Mouse (Mus musculus) stomach, embryonic 16.5 days (tissue): ENCODE data around the gene Tango2. TPM values are rescaled to one million over a fixed set of nuclear protein-coding genes. Genes with fewer than 3 reads are reported as not detected.

ENCODE experiments used
- ATAC-seq: fragments of 200-750 bp; cut with Nextera tagmentation; 2 replicates; pipeline ENCODE4 v1.8.0; 2017; ENCODE audit warnings: moderate number of reproducible peaks, moderate TSS enrichment; ENCODE audit not compliant: insufficient read depth, low FRiP score
- H3K27ac ChIP-seq: fragments of 300-500 bp; sonication (generic); 2 replicates; pipeline ENCODE4 v1.5.1; 2014; ENCODE audit warnings: low read length
- H3K27me3 ChIP-seq: fragments of 300-500 bp; sonication (generic); 2 replicates; pipeline ENCODE4 v1.6.1; 2014; ENCODE audit warnings: low read length, control low read depth, mixed read lengths; ENCODE audit not compliant: control insufficient read depth, insufficient read depth
- H3K36me3 ChIP-seq: fragments of 300-500 bp; sonication (generic); 2 replicates; pipeline ENCODE4 v1.6.1; 2014; ENCODE audit warnings: low read length; ENCODE audit not compliant: control insufficient read depth, insufficient read depth
- H3K4me1 ChIP-seq: fragments of 300-500 bp; sonication (generic); 2 replicates; pipeline ENCODE4 v1.6.1; 2014; ENCODE audit warnings: low read length, control low read depth, mixed read lengths; ENCODE audit not compliant: control insufficient read depth, insufficient read depth
- H3K4me2 ChIP-seq: fragments of 300-500 bp; sonication (generic); 2 replicates; pipeline ENCODE4 v1.6.1; 2014; ENCODE audit warnings: low read depth, low read length, mixed read lengths
- H3K4me3 ChIP-seq: fragments of 300-500 bp; sonication (generic); replicated peaks from 2 replicates; pipeline ENCODE4 v1.5.1; 2014; ENCODE audit warnings: mild to moderate bottlenecking, low read length
- H3K9ac ChIP-seq: fragments of 300-500 bp; sonication (generic); 2 replicates; pipeline ENCODE4 v1.6.1; 2014; ENCODE audit warnings: low read length
- H3K9me3 ChIP-seq: fragments of 300-500 bp; sonication (generic); replicated peaks from 2 replicates; pipeline ENCODE4 v1.6.1; 2016; ENCODE audit warnings: low read length, control low read depth; ENCODE audit not compliant: control insufficient read depth
- WGBS: fragments of 180-500 bp; shearing (Covaris S2); extraction: QIAGEN DNeasy Blood & Tissue Kit; methylation state at CpG from one replicate; pipeline ENCODE4 v1.1.7; 2014; 5-methylcytosine and 5-hydroxymethylcytosine counted together
- polyA plus RNA-seq: library from polyadenylated mRNA; unstranded; fragments of >200 nt; fragmentation: Nextera tagmentation; extraction: Ambion mirVana; gene quantifications from 2 replicates; pipeline ENCODE4 v1.2.1, GENCODE M21; 2015

Tango2 gene
- polyA plus RNA-seq, 1 experiment from 2014 or later, result 32.7 TPM

DNA sequence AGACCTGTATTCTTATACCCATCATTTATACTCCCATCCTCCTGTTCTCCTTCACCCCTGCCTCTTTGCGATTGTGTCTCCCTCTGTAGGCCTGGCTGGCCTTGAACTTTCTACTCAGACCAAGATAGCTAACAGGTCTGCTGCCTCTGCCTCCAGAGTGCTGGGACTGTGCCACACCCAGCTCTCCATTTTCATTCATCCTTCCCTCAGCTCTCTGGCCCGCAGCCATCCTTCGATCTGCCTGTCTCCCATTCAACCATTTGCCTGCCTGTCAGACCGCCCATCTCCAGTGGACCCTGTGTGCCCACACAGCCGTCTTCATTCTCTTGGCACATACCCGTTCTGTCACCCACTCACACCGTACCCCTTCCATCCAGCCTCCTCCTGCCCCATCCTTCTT lies 36.3 kb upstream of the Tango2 start:
- H3K4me2 ChIP-seq, result no peak overlapping the region
- peaks cover 39% of the 10 kb centered on the region for H3K4me1 ChIP-seq
- no peaks in the 10 kb centered on the region for H3K36me3 ChIP-seq
- WGBS, result 83% methylated on average over 7 of the region's 7 CpGs
- no peak overlapping the region for H3K9ac ChIP-seq
- H3K9me3 ChIP-seq, result no peaks in the 10 kb centered on the region
- H3K27ac ChIP-seq, result no peak overlapping the region
- H3K4me3 ChIP-seq, result no peak overlapping the region
- no peaks in the 10 kb centered on the region for H3K27me3 ChIP-seq
- no peak for ATAC-seq

DNA sequence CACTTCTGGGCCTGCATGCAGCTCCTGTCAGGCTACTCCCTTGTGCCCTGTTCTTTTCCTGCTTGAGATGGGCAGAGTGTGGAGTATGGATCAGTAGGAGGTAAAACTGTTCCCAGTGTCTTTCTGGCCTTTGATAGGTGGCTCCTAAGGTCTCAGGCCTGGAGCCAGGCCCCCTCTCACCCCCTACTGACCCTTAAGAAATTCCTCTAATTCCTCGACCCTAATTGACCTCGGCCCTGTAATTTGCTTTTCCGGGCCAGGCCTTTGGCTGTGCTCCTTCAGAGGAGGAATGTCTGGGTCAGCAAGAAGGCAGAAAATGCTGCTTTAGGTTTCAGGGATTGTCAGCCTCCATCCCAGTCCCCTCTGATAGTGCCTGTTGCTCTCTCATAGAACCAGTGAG lies 35.9 kb upstream of the Tango2 start:
- Histone ChIP-seq H3K36me3 (no peaks in the 10 kb centered on the region), H3K4me2 (no peak overlapping the region), H3K27me3 (no peaks in the 10 kb centered on the region), H3K4me1 (peaks cover 37% of the 10 kb centered on the region), H3K9ac (no peak overlapping the region), H3K4me3 (no peak overlapping the region), H3K9me3 (no peaks in the 10 kb centered on the region), H3K27ac (no peak overlapping the region)
- WGBS, result 37% methylated on average over 3 of the region's 3 CpGs
- ATAC-seq, result no peak

DNA sequence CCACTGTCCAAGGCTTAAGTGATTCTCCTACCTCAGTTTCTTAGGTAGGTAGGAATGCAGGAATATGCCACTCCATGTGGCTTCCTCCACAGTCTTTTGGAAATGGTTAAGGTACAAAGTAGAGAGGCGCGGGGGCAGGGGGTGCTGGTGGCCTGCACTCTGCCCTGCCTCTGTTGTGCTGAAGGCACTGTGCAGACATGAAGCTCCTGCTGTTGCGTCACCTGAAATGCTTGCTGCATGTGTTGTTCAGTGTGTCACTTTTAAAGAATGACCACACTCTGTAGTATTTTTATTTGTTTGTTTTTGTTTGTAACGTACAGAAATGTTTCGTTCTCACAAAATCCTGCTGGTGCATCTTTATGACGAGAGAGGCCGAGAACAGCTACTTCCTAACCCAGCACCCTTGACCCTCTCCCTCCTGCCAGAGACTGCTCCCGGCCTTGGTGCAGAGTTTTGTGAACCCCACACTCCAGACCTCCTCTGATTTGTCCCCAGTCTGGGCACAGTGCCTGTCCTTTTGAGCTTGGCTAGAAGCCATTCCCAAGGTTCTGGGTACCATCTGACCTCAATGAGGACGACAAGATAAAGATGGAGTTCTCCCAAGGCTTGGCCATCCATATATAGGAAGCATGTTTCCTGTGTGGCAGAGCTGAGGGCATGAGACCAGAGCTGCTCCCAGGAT lies 35.3 kb upstream of the Tango2 start:
- Histone ChIP-seq H3K4me3 (no peak overlapping the region), H3K4me1 (peaks cover 31% of the 10 kb centered on the region), H3K27me3 (no peaks in the 10 kb centered on the region), H3K27ac (0 out of 2 replicates have a peak overlapping the region, but pooled peaks have one; percentile 2), H3K4me2 (no peak overlapping the region), H3K9me3 (no peaks in the 10 kb centered on the region), H3K36me3 (no peaks in the 10 kb centered on the region), H3K9ac (no peak overlapping the region)
- WGBS, result 76% methylated on average over 9 of the region's 9 CpGs
- ATAC-seq, result no peak

DNA sequence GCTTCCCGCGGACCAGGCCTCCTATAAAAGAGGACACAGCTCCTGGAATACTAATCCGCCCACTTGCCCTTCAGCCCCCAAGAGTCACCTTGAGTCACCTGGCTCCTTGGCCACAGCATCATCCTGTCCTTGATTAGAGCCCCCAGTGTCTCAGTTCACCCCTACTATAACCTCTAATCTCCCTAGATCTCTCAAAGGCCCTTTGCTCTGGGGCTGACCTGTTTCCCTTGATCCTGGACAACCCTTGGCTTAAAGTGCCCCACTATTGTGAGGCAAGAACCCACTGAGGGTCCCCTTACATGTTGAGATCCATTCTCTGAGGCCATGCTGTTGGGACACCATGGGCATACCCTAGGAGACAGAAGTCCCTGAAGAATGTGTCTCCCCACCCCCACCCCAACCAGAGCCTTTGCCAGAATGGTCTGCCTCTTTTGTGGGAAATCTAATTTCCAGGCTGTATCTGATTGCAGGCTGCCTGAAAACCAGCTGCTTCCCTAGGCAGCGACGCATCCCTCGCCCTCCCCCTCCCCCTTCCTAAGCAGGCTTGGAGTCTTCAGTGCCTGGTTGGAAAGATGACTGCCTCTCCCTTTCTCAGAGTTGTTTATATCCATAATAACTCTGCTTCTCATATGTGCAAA lies 33.8 kb upstream of the Tango2 start:
- no peaks in the 10 kb centered on the region for H3K27me3 ChIP-seq
- H3K9ac ChIP-seq, result no peak overlapping the region
- H3K4me1 ChIP-seq, result peaks cover 31% of the 10 kb centered on the region
- no peak overlapping the region for H3K4me3 ChIP-seq
- H3K27ac ChIP-seq, result peak overlapping the region; percentile 72
- H3K9me3 ChIP-seq, result no peaks in the 10 kb centered on the region
- peak; percentile 51; the same call in 1 of the 2 replicates for ATAC-seq
- no peaks in the 10 kb centered on the region for H3K36me3 ChIP-seq
- 56% methylated on average over 6 of the region's 6 CpGs for WGBS
- no peak overlapping the region for H3K4me2 ChIP-seq

DNA sequence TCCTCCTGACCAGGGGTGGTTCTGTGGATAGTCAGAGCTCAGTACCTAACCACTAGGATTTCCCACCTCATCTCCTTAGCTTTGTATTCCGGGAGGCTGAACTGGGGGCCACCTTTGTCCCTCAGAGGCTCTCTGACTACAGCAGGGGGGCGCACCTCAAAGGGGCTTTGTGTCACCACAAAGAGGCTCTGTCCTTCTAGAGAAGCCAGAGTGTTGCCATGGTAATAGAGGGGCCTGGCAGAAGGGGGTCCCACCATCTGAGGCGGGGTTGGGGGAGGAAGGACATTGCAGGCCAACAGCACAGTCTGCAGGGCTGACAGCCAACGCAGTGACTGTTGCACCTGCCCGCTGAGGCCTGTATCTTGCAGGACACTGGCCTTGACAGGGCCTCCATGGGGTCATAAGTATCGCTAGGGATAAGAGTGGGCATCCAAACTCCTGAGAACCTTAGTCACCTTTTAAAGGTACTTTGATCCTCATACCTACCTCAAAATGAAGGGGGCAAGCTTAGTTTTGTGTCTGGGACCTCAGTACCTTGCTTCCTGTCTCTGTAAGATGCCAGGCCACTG lies 32.7 kb upstream of the Tango2 start:
- ATAC-seq, result peak; percentile 20; the same call in 1 of the 2 replicates
- WGBS, result 60% methylated on average over 6 of the region's 6 CpGs
- Histone ChIP-seq H3K27me3 (no peaks in the 10 kb centered on the region), H3K27ac (no peak overlapping the region), H3K9me3 (no peaks in the 10 kb centered on the region), H3K9ac (no peak overlapping the region), H3K4me2 (no peak overlapping the region), H3K4me1 (peaks cover 31% of the 10 kb centered on the region), H3K36me3 (no peaks in the 10 kb centered on the region), H3K4me3 (no peak overlapping the region)

DNA sequence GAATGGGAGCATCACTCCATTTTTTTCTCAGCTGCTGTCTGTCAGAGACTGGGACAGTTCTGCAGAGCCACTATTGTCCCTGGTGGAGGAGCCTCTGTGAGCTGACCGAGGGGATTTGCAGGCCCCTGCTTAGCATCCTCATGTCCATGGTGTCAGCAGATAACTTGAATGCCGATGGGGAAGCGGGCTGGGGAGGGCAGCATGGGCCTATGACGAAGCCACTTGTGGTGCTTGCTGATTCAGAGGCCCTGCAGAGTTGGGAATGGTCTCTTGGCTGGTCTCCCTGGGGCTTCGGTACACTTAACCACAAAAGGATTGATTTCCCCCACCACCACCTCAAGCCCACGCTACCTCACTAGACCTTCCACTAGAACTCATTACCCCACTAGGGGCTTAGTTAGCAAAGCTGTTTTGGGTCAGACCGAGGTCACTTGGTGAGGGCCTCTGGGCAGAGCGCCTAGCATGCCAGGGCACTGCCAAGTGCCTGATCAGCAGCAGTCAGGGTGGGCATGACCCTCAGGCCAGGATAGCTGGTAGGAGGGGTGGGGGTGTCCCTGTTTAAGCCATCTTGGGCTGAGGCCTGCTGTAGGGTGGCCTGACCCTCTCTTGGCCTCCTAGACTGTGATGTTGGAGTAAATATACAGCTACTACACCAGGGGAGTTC lies 31.6 kb upstream of the Tango2 start:
- peak; percentile 5; the same call in 1 of the 2 replicates for ATAC-seq
- WGBS, result 79% methylated on average over 8 of the region's 8 CpGs

DNA sequence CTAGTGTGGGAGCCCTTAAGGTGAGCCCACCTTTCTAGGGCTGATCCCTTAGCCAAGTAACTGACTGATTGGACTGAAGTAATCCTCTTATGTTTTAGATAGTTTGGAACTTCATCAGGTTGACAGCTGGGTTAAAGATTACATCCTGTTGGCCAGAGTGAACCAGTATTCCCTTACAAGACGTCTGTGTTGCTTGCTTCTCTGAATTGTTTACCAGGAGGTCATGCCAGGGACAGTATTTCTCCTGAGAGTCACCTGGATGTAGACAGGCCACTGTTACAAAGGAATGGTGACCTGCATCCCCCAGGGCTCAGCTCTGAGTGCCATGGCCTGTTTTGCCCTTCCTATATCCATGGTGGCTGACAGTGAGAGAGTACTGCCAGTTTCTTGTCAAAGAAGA lies 30.6 kb upstream of the Tango2 start:
- Histone ChIP-seq H3K27ac (no peak overlapping the region), H3K4me3 (no peak overlapping the region), H3K9ac (no peak overlapping the region), H3K9me3 (no peaks in the 10 kb centered on the region), H3K27me3 (no peaks in the 10 kb centered on the region), H3K36me3 (no peaks in the 10 kb centered on the region), H3K4me1 (peaks cover 30% of the 10 kb centered on the region), H3K4me2 (no peak overlapping the region)
- ATAC-seq, result no peak
- 11% methylated on average over 1 of the region's 1 CpGs for WGBS

More for the DNA sequence above, 31.6 kb upstream of the Tango2 start:
- Histone ChIP-seq H3K4me3 (no peak overlapping the region), H3K4me2 (no peak overlapping the region), H3K9ac (peak overlapping the region; percentile 38; the same call in 1 of the 2 replicates), H3K27me3 (no peaks in the 10 kb centered on the region), H3K4me1 (peaks cover 31% of the 10 kb centered on the region), H3K27ac (no peak overlapping the region), H3K36me3 (no peaks in the 10 kb centered on the region), H3K9me3 (no peaks in the 10 kb centered on the region)

DNA sequence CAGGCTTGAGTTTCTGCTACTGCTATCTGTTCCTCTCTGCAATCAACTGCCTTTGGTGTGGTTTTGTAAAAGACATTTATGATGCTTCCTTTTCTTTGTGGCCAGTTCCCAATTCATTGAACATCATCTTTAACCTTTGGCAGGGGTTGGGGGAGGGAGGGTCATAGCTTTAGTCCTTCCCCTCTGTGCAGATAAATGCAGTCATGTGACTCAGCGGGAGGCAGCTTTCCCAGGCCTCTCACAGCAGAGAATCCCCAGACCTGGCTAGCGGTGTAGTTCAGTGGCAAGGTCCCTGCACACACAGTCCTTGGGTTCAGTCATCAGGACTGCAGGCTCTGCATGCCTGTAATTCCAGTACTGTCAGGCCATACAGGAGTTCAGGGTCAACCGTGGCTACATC lies 29.3 kb upstream of the Tango2 start:
- no peak overlapping the region for H3K27ac ChIP-seq
- H3K4me2 ChIP-seq, result no peak overlapping the region
- 31% methylated on average over 3 of the region's 3 CpGs for WGBS
- H3K27me3 ChIP-seq, result no peaks in the 10 kb centered on the region
- no peak overlapping the region for H3K4me3 ChIP-seq
- H3K9me3 ChIP-seq, result no peaks in the 10 kb centered on the region
- H3K4me1 ChIP-seq, result peaks cover 19% of the 10 kb centered on the region
- ATAC-seq, result no peak
- H3K9ac ChIP-seq, result peak overlapping the region; percentile 19; the same call in 1 of the 2 replicates
- H3K36me3 ChIP-seq, result no peaks in the 10 kb centered on the region
